Mouse (Mus musculus) megakaryocyte progenitor cell, adult 5-6 weeks (primary cell): ENCODE results near the gene 1700001J03Rik. TPM values are rescaled to one million over a fixed set of nuclear protein-coding genes. Genes with fewer than 3 reads are reported as not detected.
"Not testable (repeated sequence)": the region's sequence is repeated elsewhere in the genome, so short reads cannot be mapped to it uniquely, and the experiment has no call there.

Experiments used
- ATAC-seq: replicated peaks from 2 replicates; pipeline ENCODE4 v1.8.0; 2016; ENCODE audit warnings: mild to moderate bottlenecking, moderate TSS enrichment, inconsistent platforms; ENCODE audit not compliant: poor library complexity
- total RNA-seq, 2 experiments: library from RNA; stranded (forward) in 1 of 2; stranded (reverse) in 1 of 2; fragments of 157-497, 149-512 nt in 1 of 2; fragments of 200-1000 nt in 1 of 2; gene quantifications; 2 replicates each; pipeline versions ENCODE4 v1.2.3 to v1.2.4; 2015 to 2017

1700001J03Rik gene
- total RNA-seq, 2 experiments from 2014 or later, result 0.79 TPM; not detected in 1

DNA sequence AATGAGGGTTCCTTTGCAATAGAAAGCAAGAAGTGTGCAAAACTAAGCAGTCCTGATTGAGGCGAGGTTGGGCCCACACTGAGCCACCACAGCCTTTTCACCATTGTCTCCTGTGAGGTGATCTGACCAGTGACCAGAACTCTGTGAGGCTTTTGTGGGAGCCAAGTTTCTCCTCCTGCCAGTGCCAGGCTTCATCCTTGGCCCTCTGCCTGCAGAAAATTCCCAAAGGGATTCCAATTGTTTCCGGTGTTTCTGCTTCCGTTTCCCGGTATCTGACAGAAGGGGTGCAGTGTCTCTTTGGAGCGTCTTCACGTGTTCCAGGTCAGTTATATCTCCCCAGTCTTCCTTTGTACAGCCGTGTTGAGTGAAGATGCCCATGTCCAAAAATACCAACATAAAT lies 3.6 kb upstream of the 1700001J03Rik start:
- ATAC-seq, result no peak

DNA sequence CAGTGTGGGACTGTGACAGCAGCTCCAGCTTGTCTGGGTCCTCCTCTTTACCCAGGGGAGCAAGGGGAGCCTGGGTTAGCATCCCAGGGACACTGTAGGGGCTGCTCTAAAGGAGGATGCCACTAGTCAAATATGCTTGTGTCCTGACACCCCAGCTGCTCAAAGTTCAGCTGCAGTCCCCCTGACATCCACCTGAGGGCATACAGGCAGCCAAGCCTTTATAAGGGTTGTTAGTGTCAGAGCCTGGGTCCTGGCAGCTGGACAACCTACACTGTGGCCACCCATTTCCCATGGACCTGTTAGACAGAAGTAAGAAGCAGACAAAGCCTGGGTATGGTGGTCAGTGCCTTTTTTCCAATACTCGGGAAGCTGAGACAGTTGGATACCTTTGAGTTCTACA lies 3.0 kb upstream of the 1700001J03Rik start:
- peak; percentile 65 for ATAC-seq

- peak; percentile 86 for ATAC-seq
Observed at GRCm38 (mm10) chr5:146187441-146187840, 2.3 kb upstream of the 1700001J03Rik start.

- peak; percentile 64; the same call in 1 of the 2 replicates for ATAC-seq
Observed at GRCm38 (mm10) chr5:146172744-146173143, 12.4 kb downstream of the 1700001J03Rik start.

- ATAC-seq, result not testable (repeated sequence)
Observed at GRCm38 (mm10) chr5:146170621-146171020, 14.5 kb downstream of the 1700001J03Rik start, which contains the start of gene Gm6309. TSS of gene Gm6309 (minus strand) at chr5:146170721.

DNA sequence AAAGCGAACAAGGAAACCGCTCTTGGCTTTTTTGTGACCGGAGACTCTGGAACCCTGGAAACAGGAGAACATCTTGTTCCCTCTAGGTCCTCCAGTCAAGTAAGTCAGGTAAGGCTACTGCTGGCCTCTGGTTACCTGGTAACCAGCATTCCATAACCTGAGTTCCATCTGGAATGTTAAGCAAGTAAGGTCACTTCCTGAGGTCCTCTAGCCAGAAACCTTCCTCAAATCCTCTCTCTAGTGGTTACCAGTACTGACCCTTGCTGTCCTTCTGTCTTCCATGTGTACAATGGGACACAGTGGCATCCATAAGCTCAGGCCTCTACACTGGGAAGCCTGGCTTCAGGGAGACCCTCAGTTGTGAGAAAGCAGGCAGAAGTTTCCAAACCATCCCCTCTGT lies 24.7 kb downstream of the 1700001J03Rik start, which contains the start of gene Gm5565:
Gene Gm5565 (minus strand): TSS at position 101 of the 400 bp plus-strand sequence.
- not testable (repeated sequence) for ATAC-seq

DNA sequence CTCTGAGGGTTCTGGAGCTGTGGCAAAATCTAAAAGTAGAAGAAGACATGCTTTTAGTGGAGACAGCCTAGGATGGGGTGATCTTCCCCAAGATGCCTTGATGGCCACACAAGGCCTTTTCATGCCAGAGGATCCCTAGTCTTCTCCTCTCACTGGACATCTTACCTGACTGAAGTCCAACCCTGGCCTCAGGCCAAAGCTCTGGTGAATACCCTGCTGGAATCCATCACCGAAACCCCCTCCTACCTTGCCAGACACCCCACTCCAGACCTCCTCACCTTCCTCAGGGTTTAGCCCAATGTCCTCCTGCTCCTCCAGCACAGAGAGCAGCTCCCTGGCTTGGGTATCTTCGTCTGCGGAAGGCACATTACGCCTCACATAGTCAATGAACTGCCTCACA lies 26.8 kb downstream of the 1700001J03Rik start:
- not testable (repeated sequence) for ATAC-seq

- no peak for ATAC-seq
Observed at GRCm38 (mm10) chr5:146150454-146150853, 34.6 kb downstream of the 1700001J03Rik start.

GRCm38 (mm10) chr5:146147903-146148302 lies 37.2 kb downstream of the 1700001J03Rik start:
- ATAC-seq, result peak; percentile 54; the same call in 1 of the 2 replicates

Other genes starting within 250 kb of the 1700001J03Rik start
- gene Cyp3a25, start 175.7 kb downstream of the 1700001J03Rik start, total RNA-seq (2015), result not detected in 2 replicates
- not detected in 2 replicates for gene Cyp3a25, start 175.7 kb downstream of the 1700001J03Rik start, total RNA-seq (2017)
- not detected in 2 replicates for gene Cyp3a59, start 106.0 kb downstream of the 1700001J03Rik start, total RNA-seq (2015)
- gene Cyp3a59, start 106.0 kb downstream of the 1700001J03Rik start, total RNA-seq (2017), result not detected in 2 replicates
- gene Gm5565, start 24.8 kb downstream of the 1700001J03Rik start, total RNA-seq (2015), result not detected in 2 replicates
- gene Gm5565, start 24.8 kb downstream of the 1700001J03Rik start, total RNA-seq (2017), result not detected in 2 replicates
- gene Gm6309, start 14.6 kb downstream of the 1700001J03Rik start, total RNA-seq (2015), result not detected in 2 replicates
- gene Gm6309, start 14.6 kb downstream of the 1700001J03Rik start, total RNA-seq (2017), result not detected in 2 replicates
- 17.9 and 18.7 TPM in 2 replicates for gene Rnf6, start 36.3 kb upstream of the 1700001J03Rik start, total RNA-seq (2015)
- 40.3 and 42.0 TPM in 2 replicates for gene Rnf6, start 36.3 kb upstream of the 1700001J03Rik start, total RNA-seq (2017)
- gene Cdk8, start 45.9 kb upstream of the 1700001J03Rik start, total RNA-seq (2015), result 53.2 and 55.4 TPM in 2 replicates
- gene Cdk8, start 45.9 kb upstream of the 1700001J03Rik start, total RNA-seq (2017), result 41.0 and 50.5 TPM in 2 replicates
- gene Wasf3, start 199.7 kb upstream of the 1700001J03Rik start, total RNA-seq (2015), result not detected in 2 replicates
- gene Wasf3, start 199.7 kb upstream of the 1700001J03Rik start, total RNA-seq (2017), result not detected in 2 replicates